Mouse (Mus musculus): ENCODE measurements around the gene C530008M17Rik. TPM values are rescaled to one million over a fixed set of nuclear protein-coding genes. Genes with fewer than 3 reads are reported as not detected.

C530008M17Rik gene
- polyA plus RNA-seq, 1 experiment from 2014 or later, result 7.4 TPM

- Histone ChIP-seq H3K36me3 (no peaks in the 10 kb centered on the region), H3K9me3 (replicated peaks) (no peaks in the 10 kb centered on the region), H3K27me3 (no peaks in the 10 kb centered on the region), H3K4me2 (peak overlapping the region; percentile 59), H3K9ac (peak overlapping the region; percentile 24; the same call in 1 of the 2 replicates), H3K4me3 (replicated peaks) (peak overlapping the region; percentile 39), H3K27ac (no peak overlapping the region), H3K4me1 (replicated peaks) (peaks cover 12% of the 10 kb centered on the region)
- DNase-seq (peak; percentile 17), ATAC-seq (ENCODE audit: low read depth) (peak; percentile 75)
- WGBS (ENCODE audit: insufficient replicate concordance), result 8% methylated on average over 14 of the region's 14 CpGs
Measured at GRCm38 (mm10) chr5:76779094-76779615, 122.8 kb downstream of the C530008M17Rik start.

- Histone ChIP-seq H3K27ac (no peak overlapping the region), H3K4me3 (replicated peaks) (no peak overlapping the region), H3K9ac (no peak overlapping the region), H3K4me1 (replicated peaks) (peaks cover 12% of the 10 kb centered on the region), H3K36me3 (no peaks in the 10 kb centered on the region), H3K9me3 (replicated peaks) (no peaks in the 10 kb centered on the region), H3K4me2 (no peak overlapping the region), H3K27me3 (no peaks in the 10 kb centered on the region)
- WGBS (ENCODE audit: insufficient replicate concordance), result 77% methylated on average over 13 of the region's 13 CpGs
- DNase-seq, result no peak
- no peak for ATAC-seq (ENCODE audit: low read depth)
Measured at GRCm38 (mm10) chr5:76781943-76782342, 125.6 kb downstream of the C530008M17Rik start.

DNA sequence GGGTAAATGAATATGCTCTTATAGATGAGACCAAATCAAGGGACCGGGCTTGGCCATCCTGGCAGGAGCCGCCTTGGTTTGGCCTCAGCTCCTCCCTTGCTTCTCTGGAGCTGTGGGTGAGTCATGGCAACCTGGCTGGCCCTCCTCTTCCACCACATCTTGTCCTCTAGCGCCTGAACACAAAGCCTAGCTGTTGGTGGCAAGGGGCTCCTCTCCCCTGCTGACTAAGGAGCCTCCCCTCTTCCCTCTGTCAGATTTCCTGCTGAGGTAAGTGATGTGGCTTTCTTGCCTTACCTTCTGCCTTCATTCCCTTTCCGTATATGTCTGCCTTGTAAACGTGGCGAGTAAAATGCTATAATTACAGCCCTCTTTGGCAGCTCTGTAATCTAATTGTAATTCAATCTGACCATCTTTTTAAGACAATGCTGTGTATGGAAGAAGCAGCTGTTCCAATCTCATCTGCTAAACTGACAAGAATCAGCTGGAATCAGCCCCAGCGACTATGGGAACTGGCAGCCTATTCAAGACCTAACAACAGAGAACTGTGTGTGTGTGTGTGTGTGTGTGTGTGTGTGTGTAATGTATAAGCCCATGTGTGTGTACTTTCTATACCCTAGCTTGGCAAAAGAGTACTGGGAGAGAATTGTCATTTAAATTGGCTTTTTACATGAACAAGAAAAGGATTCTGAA is 126.2 kb downstream of the C530008M17Rik start:
- H3K36me3 ChIP-seq, result no peaks in the 10 kb centered on the region
- H3K4me3 ChIP-seq (replicated peaks), result no peak overlapping the region
- ATAC-seq (ENCODE audit: low read depth), result no peak
- H3K9me3 ChIP-seq (replicated peaks), result no peaks in the 10 kb centered on the region
- 56% methylated on average over 7 of the region's 7 CpGs for WGBS (ENCODE audit: insufficient replicate concordance)
- H3K9ac ChIP-seq, result no peak overlapping the region
- H3K27me3 ChIP-seq, result no peaks in the 10 kb centered on the region
- peaks cover 12% of the 10 kb centered on the region for H3K4me1 ChIP-seq (replicated peaks)
- no peak for DNase-seq
- no peak overlapping the region for H3K4me2 ChIP-seq
- H3K27ac ChIP-seq, result no peak overlapping the region

- no peak overlapping the region for H3K4me3 ChIP-seq (replicated peaks)
- H3K27me3 ChIP-seq, result no peaks in the 10 kb centered on the region
- peaks cover 12% of the 10 kb centered on the region for H3K4me1 ChIP-seq (replicated peaks)
- no peak for DNase-seq
- no peak for ATAC-seq (ENCODE audit: low read depth)
- no peaks in the 10 kb centered on the region for H3K36me3 ChIP-seq
- H3K9me3 ChIP-seq (replicated peaks), result no peaks in the 10 kb centered on the region
- H3K27ac ChIP-seq, result no peak overlapping the region
- 65% methylated on average over 8 of the region's 8 CpGs for WGBS (ENCODE audit: insufficient replicate concordance)
- no peak overlapping the region for H3K9ac ChIP-seq
- H3K4me2 ChIP-seq, result no peak overlapping the region
Measured at GRCm38 (mm10) chr5:76783104-76783441, 126.8 kb downstream of the C530008M17Rik start.

DNA sequence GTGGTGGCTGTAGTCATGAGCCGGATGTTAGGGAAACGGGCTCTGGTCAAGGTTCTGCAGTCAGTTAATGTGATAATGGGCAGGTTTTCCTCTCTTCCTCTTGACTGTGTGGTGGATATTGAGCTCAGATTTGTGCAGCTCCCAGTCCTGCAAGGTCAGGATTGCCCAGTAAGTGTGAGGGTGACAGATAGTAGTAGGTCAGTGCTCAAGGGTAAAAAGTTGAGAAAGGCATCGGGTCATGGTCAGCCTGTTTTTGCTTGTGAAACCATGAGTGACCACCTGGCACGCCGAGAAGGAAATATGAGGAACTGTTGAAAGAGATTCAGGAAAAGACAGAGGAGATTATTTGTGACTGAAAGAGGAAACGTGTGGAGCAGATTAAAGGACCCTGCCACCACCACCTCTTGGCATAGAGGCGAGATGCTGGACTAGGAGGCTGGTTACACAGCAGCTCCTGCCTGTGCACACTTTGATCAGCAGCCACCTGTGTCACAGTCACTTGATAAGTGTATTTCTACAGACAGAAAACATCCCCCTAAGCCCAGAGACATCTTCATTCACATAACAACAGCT is 127.9 kb downstream of the C530008M17Rik start:
- WGBS (ENCODE audit: insufficient replicate concordance), result 32% methylated on average over 7 of the region's 7 CpGs
- no peak for DNase-seq

GRCm38 (mm10) chr5:76785013-76785412 is 128.7 kb downstream of the C530008M17Rik start:
- no peaks in the 10 kb centered on the region for H3K27me3 ChIP-seq
- 72% methylated on average over 6 of the region's 6 CpGs for WGBS (ENCODE audit: insufficient replicate concordance)
- H3K27ac ChIP-seq, result no peak overlapping the region
- H3K9me3 ChIP-seq (replicated peaks), result no peaks in the 10 kb centered on the region
- DNase-seq (no peak), ATAC-seq (ENCODE audit: low read depth) (no peak)
- no peak overlapping the region for H3K4me2 ChIP-seq
- H3K9ac ChIP-seq, result no peak overlapping the region
- no peaks in the 10 kb centered on the region for H3K36me3 ChIP-seq
- H3K4me1 ChIP-seq (replicated peaks), result 0 out of 2 replicates have a peak, but pooled peaks cover 4% of the 10 kb centered on the region
- H3K4me3 ChIP-seq (replicated peaks), result no peak overlapping the region

More for the DNA sequence above, 127.9 kb downstream of the C530008M17Rik start:
- Histone ChIP-seq H3K9ac (no peak overlapping the region), H3K9me3 (replicated peaks) (no peaks in the 10 kb centered on the region), H3K27me3 (no peaks in the 10 kb centered on the region), H3K4me1 (replicated peaks) (peaks cover 4% of the 10 kb centered on the region), H3K4me3 (replicated peaks) (no peak overlapping the region), H3K27ac (no peak overlapping the region), H3K36me3 (no peaks in the 10 kb centered on the region), H3K4me2 (no peak overlapping the region)
- ATAC-seq (ENCODE audit: low read depth), result no peak

- ATAC-seq (ENCODE audit: low read depth), result no peak
- no peak overlapping the region for H3K4me2 ChIP-seq
- WGBS (ENCODE audit: insufficient replicate concordance), result 64% methylated on average over 4 of the region's 4 CpGs
Measured at GRCm38 (mm10) chr5:76789881-76790280, 133.6 kb downstream of the C530008M17Rik start.

DNA sequence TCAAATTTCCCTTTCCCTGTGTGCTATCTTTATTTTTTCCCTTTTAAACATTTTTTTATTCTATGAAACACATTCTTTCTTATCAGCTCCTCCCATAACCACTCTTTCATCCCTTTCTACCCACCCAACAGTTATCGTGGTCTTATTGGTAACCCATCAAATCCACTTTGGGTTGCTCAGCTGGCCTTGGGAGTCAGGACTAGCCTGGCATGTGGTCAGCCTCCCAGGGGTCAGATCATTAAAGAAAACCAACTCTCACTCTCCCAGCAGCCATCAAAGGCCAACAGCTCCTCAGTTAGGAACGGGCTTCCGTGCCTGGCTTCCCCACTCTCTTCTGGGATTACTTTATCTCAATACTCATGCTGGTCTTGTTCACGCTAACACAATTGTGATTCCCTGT is 135.0 kb downstream of the C530008M17Rik start:
- Histone ChIP-seq H3K36me3 (no peaks in the 10 kb centered on the region; the same call in 1 of the 2 replicates), H3K4me3 (replicated peaks) (no peak overlapping the region), H3K27ac (no peak overlapping the region), H3K9me3 (replicated peaks) (no peaks in the 10 kb centered on the region), H3K9ac (no peak overlapping the region), H3K4me1 (replicated peaks) (peaks cover 8% of the 10 kb centered on the region; the same call in 1 of the 2 replicates), H3K27me3 (no peaks in the 10 kb centered on the region), H3K4me2 (no peak overlapping the region)
- DNase-seq (no peak), ATAC-seq (ENCODE audit: low read depth) (no peak)
- 66% methylated on average over 4 of the region's 4 CpGs for WGBS (ENCODE audit: insufficient replicate concordance)

More at GRCm38 (mm10) chr5:76789881-76790280, 133.6 kb downstream of the C530008M17Rik start:
- Histone ChIP-seq H3K4me3 (replicated peaks) (no peak overlapping the region), H3K27me3 (no peaks in the 10 kb centered on the region), H3K9me3 (replicated peaks) (no peaks in the 10 kb centered on the region), H3K27ac (no peak overlapping the region), H3K9ac (no peak overlapping the region), H3K4me1 (replicated peaks) (peaks cover 8% of the 10 kb centered on the region; the same call in 1 of the 2 replicates), H3K36me3 (no peaks in the 10 kb centered on the region; the same call in 1 of the 2 replicates)
- no peak for DNase-seq

GRCm38 (mm10) chr5:76792720-76793119 is 136.4 kb downstream of the C530008M17Rik start:
- Histone ChIP-seq H3K4me2 (no peak overlapping the region), H3K9ac (no peak overlapping the region), H3K9me3 (replicated peaks) (no peaks in the 10 kb centered on the region), H3K4me3 (replicated peaks) (no peak overlapping the region), H3K27ac (no peak overlapping the region), H3K27me3 (no peaks in the 10 kb centered on the region), H3K4me1 (replicated peaks) (peaks cover 8% of the 10 kb centered on the region; the same call in 1 of the 2 replicates), H3K36me3 (no peaks in the 10 kb centered on the region; the same call in 1 of the 2 replicates)
- ATAC-seq (ENCODE audit: low read depth), result no peak
- DNase-seq, result no peak
- WGBS (ENCODE audit: insufficient replicate concordance), result 88% methylated on average over 6 of the region's 6 CpGs

GRCm38 (mm10) chr5:76798043-76798442 is 141.7 kb downstream of the C530008M17Rik start:
- Histone ChIP-seq H3K9ac (no peak overlapping the region), H3K36me3 (no peaks in the 10 kb centered on the region), H3K27me3 (no peaks in the 10 kb centered on the region), H3K9me3 (replicated peaks) (no peaks in the 10 kb centered on the region), H3K4me3 (replicated peaks) (no peak overlapping the region), H3K4me2 (no peak overlapping the region), H3K4me1 (replicated peaks) (0 out of 2 replicates have a peak, but pooled peaks cover 4% of the 10 kb centered on the region), H3K27ac (no peak overlapping the region)
- ATAC-seq (ENCODE audit: low read depth) (no peak), DNase-seq (no peak)
- WGBS (ENCODE audit: insufficient replicate concordance), result 87% methylated on average over 8 of the region's 8 CpGs

- H3K9ac ChIP-seq, result no peak overlapping the region
- 70% methylated on average over 10 of the region's 10 CpGs for whole genome bisulfite sequencing (ENCODE audit: insufficient replicate concordance)
- H3K36me3 ChIP-seq, result no peaks in the 10 kb centered on the region
- no peak overlapping the region for H3K4me2 ChIP-seq
- H3K9me3 ChIP-seq (replicated peaks), result no peaks in the 10 kb centered on the region
- H3K4me3 ChIP-seq (replicated peaks), result no peak overlapping the region
- ATAC-seq (ENCODE audit: low read depth), result no peak
- H3K27me3 ChIP-seq, result no peaks in the 10 kb centered on the region
- no peak overlapping the region for H3K27ac ChIP-seq
- no peak for DNase-seq
- 0 out of 2 replicates have a peak, but pooled peaks cover 4% of the 10 kb centered on the region for H3K4me1 ChIP-seq (replicated peaks)
Measured at GRCm38 (mm10) chr5:76799471-76799870, 143.2 kb downstream of the C530008M17Rik start.

Data from liver, embryonic 13.5 days (tissue).